Mouse (Mus musculus) G1E-ER4 (cell line): ENCODE data around the gene Plin5. TPM values are rescaled to one million over a fixed set of nuclear protein-coding genes. Genes with fewer than 3 reads are reported as not detected.

ENCODE experiments used
- GATA1 ChIP-seq: IDR thresholded peaks from one replicate; pipeline ENCODE4 v1.8.0; 2012; ENCODE audit warnings: low read length, inconsistent platforms
- polyA plus RNA-seq: library from polyadenylated mRNA; stranded (reverse); fragments of >175 nt; gene quantifications from 2 replicates; pipeline ENCODE4 v1.2.3, GENCODE M21; 2012

The Plin5 gene
- polyA plus RNA-seq, 1 experiment: not detected

DNA sequence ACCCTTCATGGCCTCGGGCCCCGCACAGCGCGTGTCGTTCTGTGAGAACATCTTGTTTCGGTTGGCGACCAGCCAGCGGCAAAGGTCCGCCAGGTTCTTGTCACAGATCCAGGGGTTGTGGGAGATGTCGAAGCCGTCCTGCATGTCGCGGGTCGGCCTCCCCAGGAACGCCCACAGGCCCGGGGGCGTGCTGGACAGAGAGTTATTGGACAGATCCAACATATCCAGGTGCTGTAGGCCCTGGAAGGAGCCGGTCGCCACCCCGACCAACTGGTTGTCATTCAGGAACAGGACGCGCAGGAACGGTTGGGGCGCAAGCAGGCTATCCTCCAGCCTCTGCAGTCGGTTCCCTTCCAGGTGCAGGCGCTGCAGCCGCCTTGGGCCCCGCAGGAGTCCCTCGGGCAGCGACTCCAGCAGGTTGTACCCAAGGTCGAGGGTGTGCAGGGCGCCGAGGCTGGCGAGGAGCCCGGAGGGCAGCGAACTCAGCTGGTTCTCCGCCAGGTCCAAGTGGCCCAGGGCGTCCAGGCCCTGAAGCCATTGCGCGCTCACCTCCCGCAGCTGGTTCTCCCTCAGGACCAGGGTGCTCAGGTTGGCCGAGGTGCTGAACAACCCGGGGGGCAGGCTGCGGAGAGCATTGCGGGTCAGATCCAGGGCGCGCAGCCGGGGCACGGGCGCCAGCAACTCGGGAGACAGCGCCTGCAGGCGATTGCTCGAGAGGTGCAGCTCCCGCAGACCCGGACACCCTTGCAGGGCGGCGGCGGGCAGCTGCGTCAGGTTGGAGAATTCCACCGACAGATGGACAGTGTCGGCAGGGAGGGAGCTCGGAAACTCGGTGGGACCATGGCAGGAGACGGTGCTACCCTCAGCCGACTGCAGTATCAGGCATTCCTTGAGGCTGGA lies 2.8 kb upstream of the Plin5 start:
- TF ChIP-seq GATA1: no peak

DNA sequence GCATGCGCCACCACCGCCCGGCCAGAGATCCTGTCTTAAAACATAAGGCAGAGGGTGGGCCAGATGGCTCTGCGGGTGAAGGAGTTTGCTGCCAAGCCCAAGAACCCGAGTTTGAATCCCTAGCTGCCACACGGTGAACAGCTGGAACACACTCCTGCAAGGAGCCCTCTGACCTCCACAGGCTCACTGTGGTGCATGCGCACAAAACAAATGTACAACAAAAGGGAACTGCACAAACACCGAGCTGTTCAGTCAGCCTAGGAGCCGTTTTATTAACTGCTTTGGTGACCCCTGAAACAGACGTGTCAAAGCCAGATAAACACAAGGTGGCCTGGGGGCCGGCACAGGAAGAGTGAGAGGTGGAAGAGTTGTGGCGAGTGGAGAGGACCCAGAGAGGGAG lies 2.0 kb upstream of the Plin5 start:
- TF ChIP-seq GATA1: no peak

DNA sequence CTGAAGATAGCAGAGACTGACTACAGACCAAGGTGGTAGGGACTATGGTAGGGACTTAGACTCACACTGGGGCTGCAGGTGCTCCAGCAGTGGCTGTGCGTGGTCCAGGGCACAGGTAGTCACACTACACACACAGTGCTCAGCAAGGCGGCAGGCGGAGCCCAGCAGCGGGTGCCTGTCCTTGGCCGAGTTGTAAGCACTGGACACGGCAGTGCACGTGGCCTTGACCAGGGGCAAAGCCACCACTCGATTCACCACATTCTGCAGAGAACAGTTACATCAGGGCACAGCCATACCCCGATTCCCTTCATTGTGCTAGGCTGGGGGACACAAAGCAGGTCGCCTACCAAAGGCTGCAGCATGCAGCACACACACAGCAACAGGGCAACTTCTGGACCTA lies 1.2 kb downstream of the Plin5 start:
- no peak for TF ChIP-seq GATA1

DNA sequence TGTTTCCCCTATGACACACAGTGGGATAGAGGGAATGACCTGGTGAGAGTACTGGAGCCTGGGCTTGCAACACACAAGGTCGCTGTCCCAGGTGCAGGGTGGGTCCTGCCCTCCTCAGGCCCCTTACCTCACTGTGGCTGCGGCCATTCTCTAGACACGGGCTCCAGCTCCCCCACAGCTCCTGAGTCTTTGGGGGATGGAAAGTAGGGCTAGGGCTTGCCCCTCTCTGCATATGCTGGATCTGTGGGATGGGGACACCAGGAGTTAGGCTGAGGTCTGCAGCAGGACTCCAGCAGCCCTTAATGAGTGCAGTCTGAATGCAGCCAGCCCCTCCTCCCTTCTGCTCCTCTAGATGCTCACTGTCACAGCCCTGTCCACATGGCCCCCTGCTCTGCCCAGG lies 4.7 kb downstream of the Plin5 start:
- no peak for TF ChIP-seq GATA1

- no peak for TF ChIP-seq GATA1
Measured at GRCm38 (mm10) chr17:56111864-56112263, 5.5 kb downstream of the Plin5 start.

DNA sequence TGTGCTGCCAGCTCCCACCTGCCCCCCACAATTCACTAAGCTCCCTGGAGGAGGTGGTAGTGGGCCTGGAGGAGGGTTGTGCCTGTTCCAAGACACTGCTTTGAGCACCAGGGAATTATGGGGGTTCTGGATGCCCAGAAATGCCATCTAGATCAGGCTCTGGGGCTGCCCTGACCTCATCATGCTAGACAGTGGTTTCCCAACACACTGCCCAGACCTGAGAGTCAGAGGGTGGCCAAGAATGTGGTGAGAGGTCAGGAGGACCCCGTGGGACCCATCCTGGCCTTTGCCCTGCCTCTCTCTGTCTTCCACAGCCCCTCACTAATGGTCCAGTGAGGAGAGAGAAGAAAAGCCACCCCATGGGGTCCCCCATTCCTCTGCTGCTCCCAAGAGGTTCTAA lies 6.4 kb downstream of the Plin5 start:
- no peak for TF ChIP-seq GATA1

GRCm38 (mm10) chr17:56110571-56110970 lies 6.8 kb downstream of the Plin5 start:
- no peak for TF ChIP-seq GATA1

DNA sequence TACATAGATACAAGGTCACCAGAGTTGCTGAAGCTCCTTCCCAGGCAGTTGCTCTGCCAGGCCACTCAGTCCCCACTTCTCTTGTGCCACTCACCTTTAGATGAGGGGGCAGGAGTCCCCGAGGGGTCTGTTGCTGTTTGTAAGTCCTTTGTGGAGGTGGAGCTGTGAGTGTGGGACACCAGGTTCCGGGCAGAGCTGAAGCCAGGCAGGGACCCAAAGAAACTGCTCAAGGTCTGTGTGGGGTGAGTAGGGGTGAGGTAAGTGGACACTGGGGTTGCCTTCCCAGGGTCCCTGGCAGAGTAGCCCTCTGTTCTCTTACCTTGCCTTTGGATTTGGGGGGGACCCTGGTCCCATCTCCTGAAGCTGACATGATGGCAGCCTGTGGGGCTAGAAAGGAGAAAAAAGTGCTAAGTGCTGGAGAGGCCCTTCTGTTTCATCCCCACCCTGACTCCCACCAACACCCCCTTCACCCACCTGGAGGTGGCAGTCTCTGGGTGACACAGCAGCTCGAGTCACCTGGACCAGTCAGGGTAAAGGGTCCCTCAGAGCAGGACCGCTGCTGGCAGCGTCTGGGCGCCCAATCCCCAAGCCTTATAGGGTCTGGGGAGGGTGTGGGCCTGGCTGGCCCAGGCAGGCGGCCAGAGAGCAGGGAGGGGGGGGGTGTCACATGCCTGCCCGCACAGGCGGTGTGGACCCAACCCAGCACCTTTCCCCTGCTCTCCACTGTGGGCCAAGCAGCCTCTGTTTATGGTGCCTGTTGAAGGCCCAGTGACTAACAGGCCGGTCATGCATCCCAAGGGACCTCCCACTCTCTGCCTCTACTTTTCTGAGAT lies 8.0 kb downstream of the Plin5 start, which contains the start of gene Plin4:
Gene Plin4 (minus strand): TSS at position 585 of the 833 bp plus-strand sequence.
- no peak for TF ChIP-seq GATA1

GRCm38 (mm10) chr17:56108334-56109044 lies 8.9 kb downstream of the Plin5 start:
- no peak for TF ChIP-seq GATA1

DNA sequence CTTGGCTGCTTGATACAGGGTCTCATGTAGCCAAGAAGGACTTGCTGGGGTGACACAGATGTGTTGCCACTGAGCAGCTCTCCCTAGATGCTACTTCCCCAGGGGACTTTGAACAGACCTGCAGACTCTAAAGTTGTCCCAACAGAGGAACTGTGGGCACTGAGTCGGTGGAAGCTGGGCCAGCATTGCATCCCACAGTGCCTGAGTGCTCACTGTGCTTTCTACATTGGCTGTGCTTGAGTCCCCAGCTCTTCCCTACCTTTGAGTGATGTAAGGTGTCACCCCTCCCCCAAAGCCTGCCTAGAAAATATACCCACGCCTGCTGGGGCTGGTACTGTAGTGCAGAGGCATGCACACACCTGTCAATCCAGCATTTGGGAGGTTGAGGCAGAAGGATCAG lies 9.7 kb downstream of the Plin5 start:
- TF ChIP-seq GATA1: no peak

DNA sequence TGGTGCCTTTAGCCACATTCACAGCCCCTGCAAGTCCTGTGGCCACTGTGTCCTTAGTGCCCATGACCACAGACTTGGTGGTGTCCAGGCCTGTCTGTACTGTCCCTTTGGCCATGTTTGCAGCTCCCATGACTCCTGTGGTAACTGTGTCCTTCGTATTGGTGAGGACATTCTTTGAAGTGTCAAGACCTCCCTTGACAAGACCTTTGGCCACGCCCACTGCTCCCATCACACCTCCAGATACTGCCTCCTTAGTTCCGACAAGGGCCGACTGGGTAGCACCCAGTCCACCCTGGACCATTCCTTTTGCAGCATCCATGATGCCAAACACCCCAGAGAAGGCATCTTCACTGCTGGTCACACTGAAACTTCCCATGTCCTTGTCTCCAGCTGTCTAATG lies 10.4 kb downstream of the Plin5 start:
- TF ChIP-seq GATA1: no peak

- no peak for TF ChIP-seq GATA1
Measured at GRCm38 (mm10) chr17:56103465-56104285, 13.7 kb downstream of the Plin5 start.

GRCm38 (mm10) chr17:56102927-56103326 lies 14.5 kb downstream of the Plin5 start:
- no peak for TF ChIP-seq GATA1

DNA sequence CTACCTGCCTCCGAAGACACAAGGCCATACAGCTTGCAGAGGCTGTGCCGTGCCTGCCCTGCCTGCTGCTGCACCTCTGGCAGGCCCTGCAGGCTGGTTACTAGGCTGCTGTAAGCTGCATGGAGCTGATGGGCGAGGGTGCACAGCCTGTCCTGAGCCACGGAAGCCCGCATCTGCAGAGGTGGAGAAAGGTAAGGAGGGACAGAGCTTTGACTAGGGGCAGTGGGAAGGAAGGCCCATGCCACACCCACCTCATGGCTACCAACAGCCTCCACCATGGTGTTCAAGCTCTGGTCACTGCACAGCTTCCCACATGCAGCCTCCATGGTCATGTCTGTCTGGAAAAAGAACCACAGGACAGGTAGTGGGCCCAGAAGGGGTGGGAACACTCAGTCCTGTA lies 15.2 kb downstream of the Plin5 start:
- TF ChIP-seq GATA1: no peak

DNA sequence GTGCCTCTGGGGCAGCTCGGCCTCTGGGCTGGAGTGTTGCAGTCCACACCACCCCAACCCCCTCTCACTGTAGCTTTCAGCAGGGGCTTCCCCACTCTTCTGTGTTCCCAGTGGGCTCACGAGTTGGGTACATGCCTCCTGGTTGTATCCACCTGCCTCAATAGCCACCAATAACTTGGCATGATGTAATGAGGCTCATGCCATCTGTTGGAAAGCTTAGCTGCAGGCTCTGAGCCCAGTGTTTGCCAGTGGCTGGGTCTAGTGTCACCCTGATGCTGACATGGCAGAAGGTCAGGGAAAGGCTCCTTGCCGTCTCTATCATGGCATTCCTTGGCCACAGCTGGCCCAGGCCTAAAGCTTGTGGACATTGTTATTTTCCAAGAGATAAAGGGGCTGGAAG lies 16.6 kb downstream of the Plin5 start:
- no peak for TF ChIP-seq GATA1
